Mouse (Mus musculus) megakaryocyte, embryonic 14.5 days (primary cell): Measurements from ENCODE around the gene Slc35b3. TPM values are rescaled to one million over a fixed set of nuclear protein-coding genes. Genes with fewer than 3 reads are reported as not detected.

ENCODE experiments used
- H3K27me3 ChIP-seq: replicated peaks from 2 replicates; pipeline ENCODE3; 2012; ENCODE audit warnings: inconsistent platforms
- H3K36me3 ChIP-seq: replicated peaks from 2 replicates; pipeline ENCODE3; 2012; ENCODE audit warnings: low read length, inconsistent platforms, mixed read lengths
- H3K4me1 ChIP-seq: 2 replicates; pipeline ENCODE4 v1.6.1; 2012; ENCODE audit warnings: inconsistent platforms
- H3K4me3 ChIP-seq: replicated peaks from 2 replicates; pipeline ENCODE3; 2012; ENCODE audit warnings: moderate library complexity, mild to moderate bottlenecking, inconsistent platforms
- H3K9me3 ChIP-seq: 2 replicates; pipeline ENCODE4 v1.6.1; 2012; ENCODE audit warnings: inconsistent platforms
- FLI1 ChIP-seq: IDR thresholded peaks from 2 replicates; pipeline ENCODE4 v1.6.1; 2012; ENCODE audit warnings: low read length, inconsistent platforms, mixed read lengths
- GATA1 ChIP-seq: IDR thresholded peaks from 3 replicates; pipeline ENCODE4 v1.6.1; 2012; ENCODE audit warnings: mixed read lengths, low read length, inconsistent platforms, borderline replicate concordance
- polyA plus RNA-seq: library from polyadenylated mRNA; stranded (reverse); fragments of >175 nt; gene quantifications from 2 replicates; pipeline ENCODE4 v1.2.3, GENCODE M21; 2012; ENCODE audit warnings: low replicate concordance; ENCODE audit not compliant: insufficient read depth

Slc35b3 gene
- polyA plus RNA-seq: 13.6 TPM in 1 of 2 replicates, not detected in the other

- H3K4me3 ChIP-seq: peak within 1 kb of the TSS; percentile 98
- peaks cover 59% of the 10 kb centered on the region for H3K4me1 ChIP-seq
- H3K27me3 ChIP-seq: peaks cover 2% of the 10 kb centered on the region
- H3K9me3 ChIP-seq: no peaks in the 10 kb centered on the region
- peaks cover 17% of the 10 kb centered on the region for H3K36me3 ChIP-seq
- TF ChIP-seq GATA1 (no peak), FLI1 (peak; percentile 52; the same call in 1 of the 2 replicates)
These were observed at the start of gene Slc35b3 for GRCm38 (mm10) chr13:38960063-38961050. TSS of gene Slc35b3 (minus strand) at chr13:38960875.

GRCm38 (mm10) chr13:39010280-39010679, 49.6 kb upstream of the Slc35b3 start:
- Histone ChIP-seq H3K4me1 (peaks cover 6% of the 10 kb centered on the region), H3K27me3 (no peaks in the 10 kb centered on the region), H3K9me3 (no peaks in the 10 kb centered on the region), H3K4me3 (no peak overlapping the region), H3K36me3 (no peaks in the 10 kb centered on the region)
- TF ChIP-seq GATA1: no peak
- no peak for TF ChIP-seq FLI1

GRCm38 (mm10) chr13:39003101-39003762, 42.6 kb upstream of the Slc35b3 start:
- Histone ChIP-seq H3K4me3 (no peak overlapping the region), H3K9me3 (peaks cover 12% of the 10 kb centered on the region), H3K36me3 (no peaks in the 10 kb centered on the region), H3K4me1 (no peaks in the 10 kb centered on the region), H3K27me3 (no peaks in the 10 kb centered on the region)
- TF ChIP-seq GATA1 (no peak), FLI1 (no peak)

GRCm38 (mm10) chr13:39002424-39002823, 41.7 kb upstream of the Slc35b3 start:
- H3K4me3 ChIP-seq: no peak overlapping the region
- H3K36me3 ChIP-seq: no peaks in the 10 kb centered on the region
- peaks cover 12% of the 10 kb centered on the region for H3K9me3 ChIP-seq
- H3K27me3 ChIP-seq: no peaks in the 10 kb centered on the region
- no peaks in the 10 kb centered on the region for H3K4me1 ChIP-seq
- TF ChIP-seq GATA1 (no peak), FLI1 (no peak)

GRCm38 (mm10) chr13:39001434-39001833, 40.8 kb upstream of the Slc35b3 start:
- no peaks in the 10 kb centered on the region for H3K4me1 ChIP-seq
- H3K9me3 ChIP-seq: peaks cover 12% of the 10 kb centered on the region
- no peak for TF ChIP-seq FLI1

GRCm38 (mm10) chr13:38998958-38999357, 38.3 kb upstream of the Slc35b3 start:
- H3K4me3 ChIP-seq: no peak overlapping the region
- TF ChIP-seq GATA1 (no peak), FLI1 (no peak)
- no peaks in the 10 kb centered on the region for H3K4me1 ChIP-seq
- H3K27me3 ChIP-seq: no peaks in the 10 kb centered on the region
- peaks cover 20% of the 10 kb centered on the region for H3K9me3 ChIP-seq
- H3K36me3 ChIP-seq: no peaks in the 10 kb centered on the region

More at GRCm38 (mm10) chr13:39001434-39001833, 40.8 kb upstream of the Slc35b3 start:
- H3K27me3 ChIP-seq: no peaks in the 10 kb centered on the region
- no peaks in the 10 kb centered on the region for H3K36me3 ChIP-seq
- no peak overlapping the region for H3K4me3 ChIP-seq

GRCm38 (mm10) chr13:38992529-38992928, 31.9 kb upstream of the Slc35b3 start:
- TF ChIP-seq FLI1 (no peak), GATA1 (no peak)
- Histone ChIP-seq H3K9me3 (peaks cover 8% of the 10 kb centered on the region; the same call in 1 of the 2 replicates), H3K4me1 (peaks cover 6% of the 10 kb centered on the region), H3K4me3 (no peak overlapping the region), H3K27me3 (no peaks in the 10 kb centered on the region), H3K36me3 (no peaks in the 10 kb centered on the region)

- peaks cover 12% of the 10 kb centered on the region for H3K4me1 ChIP-seq
- TF ChIP-seq FLI1 (no peak), GATA1 (no peak)
- no peak overlapping the region for H3K4me3 ChIP-seq
- H3K9me3 ChIP-seq: peaks cover 11% of the 10 kb centered on the region
- H3K27me3 ChIP-seq: no peaks in the 10 kb centered on the region
- no peaks in the 10 kb centered on the region for H3K36me3 ChIP-seq
These were observed 23.1 kb upstream of the Slc35b3 start for GRCm38 (mm10) chr13:38983751-38984150.

GRCm38 (mm10) chr13:38980900-38981299, 20.2 kb upstream of the Slc35b3 start:
- H3K27me3 ChIP-seq: peaks cover 2% of the 10 kb centered on the region
- H3K4me1 ChIP-seq: peaks cover 17% of the 10 kb centered on the region
- no peak for TF ChIP-seq FLI1

More at GRCm38 (mm10) chr13:38980900-38981299, 20.2 kb upstream of the Slc35b3 start:
- no peak overlapping the region for H3K4me3 ChIP-seq
- 0 out of 2 replicates have a peak, but pooled peaks cover 4% of the 10 kb centered on the region for H3K9me3 ChIP-seq
- H3K36me3 ChIP-seq: no peaks in the 10 kb centered on the region
